Mouse (Mus musculus) limb, embryonic 13.5 days (tissue): ENCODE data around the gene Plcxd3. TPM values are rescaled to one million over a fixed set of nuclear protein-coding genes. Genes with fewer than 3 reads are reported as not detected.

Source experiments
- ATAC-seq: fragments of 200-750 bp; cut with Nextera tagmentation; 2 replicates; pipeline ENCODE4 v1.8.0; 2017; ENCODE audit warnings: low read depth, moderate number of reproducible peaks, moderate TSS enrichment; ENCODE audit not compliant: low FRiP score
- H3K27ac ChIP-seq: fragments of 300-500 bp; sonication (generic); 2 replicates; pipeline ENCODE4 v1.5.1; 2015; ENCODE audit warnings: inconsistent platforms, mild to moderate bottlenecking, moderate library complexity
- H3K27me3 ChIP-seq: fragments of 300-500 bp; sonication (generic); 2 replicates; pipeline ENCODE4 v1.6.1; 2015; ENCODE audit warnings: mild to moderate bottlenecking, inconsistent platforms
- H3K36me3 ChIP-seq: fragments of 300-500 bp; sonication (generic); 2 replicates; pipeline ENCODE4 v1.6.1; 2015; ENCODE audit warnings: inconsistent platforms, mild to moderate bottlenecking, moderate library complexity
- H3K4me1 ChIP-seq: fragments of 300-500 bp; sonication (generic); 2 replicates; pipeline ENCODE4 v1.6.1; 2015; ENCODE audit warnings: inconsistent platforms
- H3K4me2 ChIP-seq: fragments of 300-500 bp; sonication (generic); replicated peaks from 2 replicates; pipeline ENCODE4 v1.6.1; 2015; ENCODE audit warnings: inconsistent platforms, mild to moderate bottlenecking, moderate library complexity
- H3K4me3 ChIP-seq: fragments of 300-500 bp; sonication (generic); 2 replicates; pipeline ENCODE4 v1.5.1; 2015; ENCODE audit warnings: moderate library complexity, mild to moderate bottlenecking, inconsistent platforms
- H3K9ac ChIP-seq: fragments of 300-500 bp; sonication (generic); 2 replicates; pipeline ENCODE4 v1.6.1; 2015; ENCODE audit warnings: mild to moderate bottlenecking, inconsistent platforms
- H3K9me3 ChIP-seq: fragments of 300-500 bp; sonication (generic); 2 replicates; pipeline ENCODE4 v1.6.1; 2016; ENCODE audit warnings: inconsistent platforms
- WGBS: fragments of 180-500 bp; shearing (Covaris S2); methylation state at CpG from one replicate; pipeline ENCODE4 v1.1.7; 2015; 5-methylcytosine and 5-hydroxymethylcytosine counted together
- polyA plus RNA-seq: library from polyadenylated mRNA; unstranded; fragments of >200 nt; fragmentation: Nextera tagmentation; extraction: Ambion mirVana; gene quantifications from 2 replicates; pipeline ENCODE4 v1.2.1, GENCODE M21; 2015

The Plcxd3 gene
- polyA plus RNA-seq, 1 experiment from 2014 or later, result 3.3 TPM

GRCm38 (mm10) chr15:4400096-4400495, 24.8 kb downstream of the Plcxd3 start:
- no peaks in the 10 kb centered on the region for H3K9me3 ChIP-seq
- H3K9ac ChIP-seq, result no peak overlapping the region
- H3K36me3 ChIP-seq, result no peaks in the 10 kb centered on the region
- no peaks in the 10 kb centered on the region for H3K27me3 ChIP-seq
- H3K4me3 ChIP-seq, result no peak overlapping the region
- no peak for ATAC-seq
- no peak overlapping the region for H3K4me2 ChIP-seq
- 80% methylated on average over 4 of the region's 4 CpGs for WGBS
- H3K4me1 ChIP-seq, result no peaks in the 10 kb centered on the region
- no peak overlapping the region for H3K27ac ChIP-seq

- no peaks in the 10 kb centered on the region for H3K27me3 ChIP-seq
- no peaks in the 10 kb centered on the region for H3K36me3 ChIP-seq
- H3K9ac ChIP-seq, result no peak overlapping the region
- 51% methylated on average over 2 of the region's 2 CpGs for WGBS
- no peak for ATAC-seq
- no peak overlapping the region for H3K4me2 ChIP-seq
- no peak overlapping the region for H3K4me3 ChIP-seq
- H3K27ac ChIP-seq, result no peak overlapping the region
- no peaks in the 10 kb centered on the region for H3K9me3 ChIP-seq
- no peaks in the 10 kb centered on the region for H3K4me1 ChIP-seq
Observed at GRCm38 (mm10) chr15:4411333-4411732, 36.0 kb downstream of the Plcxd3 start.

DNA sequence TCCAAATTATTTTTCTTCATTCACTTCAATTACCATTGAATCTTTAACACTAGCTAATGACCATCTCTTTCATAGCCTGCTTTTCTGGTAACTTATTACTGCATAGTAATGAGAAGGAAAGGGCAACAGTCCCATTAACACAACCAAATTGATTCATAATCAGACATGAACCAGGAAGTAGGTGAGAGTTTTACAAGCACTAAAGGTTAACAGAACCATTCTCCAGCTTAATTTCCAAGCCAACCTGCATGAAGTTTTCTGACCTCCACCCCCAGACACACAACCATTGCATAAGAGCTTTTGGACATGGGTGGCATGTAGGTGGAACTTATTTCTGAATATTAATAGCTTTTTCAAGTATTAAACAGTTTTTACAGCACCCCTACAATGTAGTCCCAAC, 64.8 kb downstream of the Plcxd3 start:
- ATAC-seq, result no peak
- no peak overlapping the region for H3K4me3 ChIP-seq
- H3K36me3 ChIP-seq, result no peaks in the 10 kb centered on the region
- H3K4me2 ChIP-seq, result no peak overlapping the region
- no peak overlapping the region for H3K9ac ChIP-seq
- H3K4me1 ChIP-seq, result no peaks in the 10 kb centered on the region
- no peak overlapping the region for H3K27ac ChIP-seq
- no peaks in the 10 kb centered on the region for H3K9me3 ChIP-seq
- no peaks in the 10 kb centered on the region for H3K27me3 ChIP-seq

DNA sequence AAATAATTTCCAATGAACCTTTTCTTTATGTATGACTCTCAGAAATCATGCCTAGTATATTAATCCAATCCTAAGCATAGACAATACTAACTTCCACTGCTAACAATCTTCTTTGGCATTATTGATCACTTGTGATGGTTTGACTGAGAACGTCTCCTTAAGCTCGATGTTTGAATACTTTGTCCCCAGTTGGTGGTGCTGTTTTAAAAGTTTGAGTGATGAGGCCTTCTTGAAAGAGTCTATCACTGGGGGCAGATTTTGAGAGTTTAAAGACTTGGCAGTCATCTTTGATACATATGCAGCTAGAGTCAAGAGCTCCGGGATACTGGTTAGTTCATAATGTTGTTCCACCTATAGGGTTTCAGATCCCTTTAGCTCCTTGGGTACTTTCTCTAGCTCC, 120.9 kb downstream of the Plcxd3 start:
- Histone ChIP-seq H3K27me3 (no peaks in the 10 kb centered on the region), H3K4me2 (no peak overlapping the region), H3K9ac (no peak overlapping the region), H3K9me3 (no peaks in the 10 kb centered on the region), H3K36me3 (no peaks in the 10 kb centered on the region), H3K4me1 (no peaks in the 10 kb centered on the region), H3K4me3 (no peak overlapping the region), H3K27ac (no peak overlapping the region)
- ATAC-seq, result no peak
- WGBS, result 86% methylated on average over 3 of the region's 3 CpGs

GRCm38 (mm10) chr15:4496984-4497383, 121.7 kb downstream of the Plcxd3 start:
- WGBS, result 73% methylated on average over 2 of the region's 2 CpGs
- Histone ChIP-seq H3K36me3 (no peaks in the 10 kb centered on the region), H3K9me3 (no peaks in the 10 kb centered on the region), H3K27ac (no peak overlapping the region), H3K4me3 (no peak overlapping the region), H3K4me2 (no peak overlapping the region), H3K4me1 (no peaks in the 10 kb centered on the region), H3K27me3 (no peaks in the 10 kb centered on the region), H3K9ac (no peak overlapping the region)
- ATAC-seq, result no peak

- ATAC-seq, result no peak
- 73% methylated on average over 3 of the region's 3 CpGs for WGBS
- no peaks in the 10 kb centered on the region for H3K4me1 ChIP-seq
- no peak overlapping the region for H3K4me3 ChIP-seq
- no peaks in the 10 kb centered on the region for H3K36me3 ChIP-seq
- no peak overlapping the region for H3K4me2 ChIP-seq
- H3K9me3 ChIP-seq, result no peaks in the 10 kb centered on the region
- H3K9ac ChIP-seq, result no peak overlapping the region
- no peak overlapping the region for H3K27ac ChIP-seq
- H3K27me3 ChIP-seq, result no peaks in the 10 kb centered on the region
Observed at GRCm38 (mm10) chr15:4498036-4498435, 122.7 kb downstream of the Plcxd3 start.

DNA sequence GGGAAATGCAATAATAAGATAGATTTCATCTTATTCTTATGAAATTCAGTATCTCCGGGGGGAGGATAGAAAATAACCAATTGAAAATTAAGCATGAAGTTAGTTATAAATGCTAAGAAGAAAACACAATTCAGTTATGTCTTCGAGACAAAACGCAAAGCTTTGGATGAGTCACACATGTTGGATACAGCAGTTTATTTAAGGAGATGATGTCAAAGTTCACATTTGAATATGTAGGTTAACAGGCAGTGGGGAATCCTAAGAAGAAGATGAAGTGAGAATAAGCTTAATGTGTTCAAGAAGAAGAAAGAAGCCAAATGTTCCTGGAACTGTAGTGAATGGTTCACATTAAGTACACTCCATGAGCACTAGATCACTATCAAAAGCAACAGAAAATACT, 128.1 kb downstream of the Plcxd3 start:
- Histone ChIP-seq H3K4me2 (no peak overlapping the region), H3K9ac (no peak overlapping the region), H3K4me3 (no peak overlapping the region), H3K36me3 (no peaks in the 10 kb centered on the region), H3K4me1 (no peaks in the 10 kb centered on the region), H3K9me3 (no peaks in the 10 kb centered on the region), H3K27ac (no peak overlapping the region), H3K27me3 (no peaks in the 10 kb centered on the region)
- ATAC-seq, result no peak
- 88% methylated on average over 3 of the region's 3 CpGs for WGBS

GRCm38 (mm10) chr15:4503826-4504225, 128.5 kb downstream of the Plcxd3 start:
- no peak for ATAC-seq
- Histone ChIP-seq H3K4me3 (no peak overlapping the region), H3K27ac (no peak overlapping the region), H3K4me1 (no peaks in the 10 kb centered on the region), H3K9ac (no peak overlapping the region), H3K27me3 (no peaks in the 10 kb centered on the region), H3K4me2 (no peak overlapping the region), H3K9me3 (no peaks in the 10 kb centered on the region), H3K36me3 (no peaks in the 10 kb centered on the region)
- WGBS, result 77% methylated on average over 4 of the region's 4 CpGs

DNA sequence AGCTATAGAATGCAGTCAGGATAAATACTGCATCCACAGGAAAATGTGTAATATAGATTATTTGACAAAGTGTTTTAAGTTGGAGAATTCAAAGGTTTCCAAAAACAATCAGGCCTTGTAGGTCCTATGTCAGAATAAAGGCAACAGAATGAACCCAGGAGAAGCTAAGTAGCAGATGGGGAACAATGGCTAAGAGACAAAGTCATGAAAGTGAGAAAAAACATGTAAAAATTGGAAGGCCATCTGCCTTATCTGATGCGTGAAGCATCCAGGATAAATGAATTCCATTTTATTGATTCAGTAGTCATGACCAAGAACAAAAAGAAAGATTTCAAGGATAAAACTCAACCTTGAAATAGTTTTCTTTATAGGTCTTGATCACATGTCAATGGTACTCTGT, 139.4 kb downstream of the Plcxd3 start:
- H3K27me3 ChIP-seq, result no peaks in the 10 kb centered on the region
- no peaks in the 10 kb centered on the region for H3K4me1 ChIP-seq
- no peak for ATAC-seq
- H3K4me3 ChIP-seq, result no peak overlapping the region
- H3K4me2 ChIP-seq, result no peak overlapping the region
- WGBS, result 75% methylated on average over 1 of the region's 1 CpGs
- no peak overlapping the region for H3K27ac ChIP-seq
- no peak overlapping the region for H3K9ac ChIP-seq
- H3K9me3 ChIP-seq, result no peaks in the 10 kb centered on the region
- H3K36me3 ChIP-seq, result no peaks in the 10 kb centered on the region

- H3K36me3 ChIP-seq, result no peaks in the 10 kb centered on the region
- no peak for ATAC-seq
- 79% methylated on average over 3 of the region's 3 CpGs for WGBS
Observed at GRCm38 (mm10) chr15:4524598-4524997, 149.3 kb downstream of the Plcxd3 start.

DNA sequence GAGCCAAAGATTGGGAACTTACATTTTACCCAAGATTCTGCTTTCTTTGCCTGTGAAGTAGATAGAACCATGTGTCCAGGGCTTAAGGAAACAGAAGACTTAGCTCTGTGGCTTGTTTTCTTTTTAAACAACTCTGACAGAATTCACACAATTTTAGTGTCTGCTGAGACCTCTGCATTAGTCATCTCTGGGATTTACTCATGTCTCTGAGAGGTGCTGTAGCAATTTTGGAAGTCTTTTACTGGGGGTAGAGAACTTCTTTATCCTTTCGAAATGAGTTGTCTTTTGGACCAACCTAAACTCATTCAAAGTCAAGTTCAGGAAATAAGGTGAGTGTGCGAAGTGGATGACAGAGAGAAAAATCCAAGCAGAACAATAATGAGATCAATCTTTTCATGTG, 158.4 kb downstream of the Plcxd3 start:
- Histone ChIP-seq H3K4me3 (no peak overlapping the region), H3K4me1 (no peaks in the 10 kb centered on the region), H3K27me3 (no peaks in the 10 kb centered on the region), H3K4me2 (no peak overlapping the region), H3K27ac (no peak overlapping the region), H3K9me3 (no peaks in the 10 kb centered on the region), H3K9ac (no peak overlapping the region), H3K36me3 (no peaks in the 10 kb centered on the region)
- WGBS, result 89% methylated on average over 2 of the region's 2 CpGs
- ATAC-seq, result no peak

More at GRCm38 (mm10) chr15:4524598-4524997, 149.3 kb downstream of the Plcxd3 start:
- H3K9ac ChIP-seq, result no peak overlapping the region
- H3K27me3 ChIP-seq, result no peaks in the 10 kb centered on the region
- H3K4me2 ChIP-seq, result no peak overlapping the region
- H3K4me3 ChIP-seq, result no peak overlapping the region
- no peaks in the 10 kb centered on the region for H3K9me3 ChIP-seq
- H3K27ac ChIP-seq, result no peak overlapping the region
- H3K4me1 ChIP-seq, result no peaks in the 10 kb centered on the region

DNA sequence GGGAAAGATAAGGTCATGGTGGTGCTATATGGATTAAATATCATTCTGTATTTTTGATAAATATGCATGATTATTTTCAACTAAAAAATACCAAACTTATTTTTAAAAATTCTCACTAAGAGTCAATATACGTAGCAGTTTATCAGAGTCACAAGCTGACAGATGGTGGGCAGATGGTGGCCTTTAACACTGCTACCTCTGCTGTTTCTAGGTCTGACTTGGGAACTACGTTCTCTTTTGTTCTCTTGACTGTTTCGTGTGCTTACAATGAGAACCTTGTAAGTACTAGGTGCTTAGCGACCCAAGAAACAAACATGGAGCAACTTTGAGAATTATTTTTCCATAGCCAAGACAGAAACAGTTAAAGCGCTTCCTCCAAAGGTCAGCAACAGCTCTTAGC, 183.8 kb downstream of the Plcxd3 start:
- Histone ChIP-seq H3K36me3 (no peaks in the 10 kb centered on the region), H3K27ac (no peak overlapping the region), H3K9ac (no peak overlapping the region), H3K4me3 (no peak overlapping the region), H3K4me1 (no peaks in the 10 kb centered on the region), H3K27me3 (no peaks in the 10 kb centered on the region), H3K9me3 (no peaks in the 10 kb centered on the region), H3K4me2 (no peak overlapping the region)
- no peak for ATAC-seq
- WGBS, result 68% methylated on average over 5 of the region's 5 CpGs

DNA sequence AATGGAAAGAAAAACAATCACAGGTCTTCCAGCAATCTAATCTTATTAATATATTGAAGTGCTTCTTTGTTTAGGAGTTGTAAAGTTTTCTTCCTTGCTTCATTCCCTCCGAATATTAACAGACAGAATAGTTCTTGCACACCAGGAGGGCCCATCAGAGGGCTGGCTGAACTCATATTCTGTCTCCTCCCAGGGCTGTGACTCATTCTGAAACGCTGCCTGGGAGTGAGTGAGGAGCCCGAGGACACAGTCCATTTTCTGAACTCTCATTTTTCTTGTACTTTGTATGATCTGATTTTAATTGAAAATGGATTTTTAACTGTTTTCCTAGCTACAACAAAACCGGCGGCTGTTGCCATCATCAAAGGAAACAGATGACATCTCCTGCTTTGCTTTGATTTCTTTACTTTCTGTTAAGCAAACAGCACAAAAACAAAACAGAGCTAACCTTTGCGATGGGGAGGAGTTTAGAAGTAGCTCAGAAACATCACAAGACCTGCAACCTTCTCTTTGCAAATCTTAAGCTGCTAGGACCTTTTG, 186.2 kb downstream of the Plcxd3 start:
- no peaks in the 10 kb centered on the region for H3K27me3 ChIP-seq
- WGBS, result 49% methylated on average over 6 of the region's 6 CpGs
- H3K4me2 ChIP-seq, result no peak overlapping the region
- ATAC-seq, result no peak
- no peaks in the 10 kb centered on the region for H3K9me3 ChIP-seq
- no peak overlapping the region for H3K27ac ChIP-seq
- no peak overlapping the region for H3K9ac ChIP-seq
- H3K4me3 ChIP-seq, result no peak overlapping the region
- H3K36me3 ChIP-seq, result no peaks in the 10 kb centered on the region
- H3K4me1 ChIP-seq, result no peaks in the 10 kb centered on the region
